Mouse (Mus musculus) layer of hippocampus, adult 9-11 months (tissue): ENCODE results near the gene Bcl2l10.

Experiments
- DNase-seq: peaks from one replicate; pipeline ENCODE4 v3.0.0; 2022

The Bcl2l10 gene

GRCm38 (mm10) chr9:75347458-75347857 is at the start of gene Bcl2l10:
Gene Bcl2l10, plus strand, starts transcription at chr9:75347758.
- DNase-seq, result no peak

- no peak for DNase-seq
Measured at GRCm38 (mm10) chr9:75299342-75299741, 48.2 kb upstream of the Bcl2l10 start.

DNA sequence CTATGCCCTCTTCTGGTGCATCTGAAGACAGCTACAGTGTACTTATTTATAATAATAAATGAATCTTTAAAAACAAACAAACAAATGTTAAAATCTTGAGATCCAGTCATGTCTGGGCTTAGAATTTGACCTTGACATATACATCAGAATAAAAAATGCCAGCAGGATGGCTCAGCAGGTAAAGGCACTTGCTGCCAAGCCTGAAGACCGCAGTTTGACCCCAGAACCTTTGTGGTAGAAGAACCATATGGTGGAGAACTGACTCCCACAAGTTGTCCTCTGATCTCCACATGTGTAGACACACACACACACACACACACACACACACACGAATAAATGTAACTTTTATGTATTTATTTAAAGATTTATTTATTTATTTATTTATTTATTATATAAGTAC is 44.5 kb upstream of the Bcl2l10 start:
- DNase-seq, result no peak

GRCm38 (mm10) chr9:75303701-75304261 is 43.8 kb upstream of the Bcl2l10 start:
- DNase-seq, result no peak

DNA sequence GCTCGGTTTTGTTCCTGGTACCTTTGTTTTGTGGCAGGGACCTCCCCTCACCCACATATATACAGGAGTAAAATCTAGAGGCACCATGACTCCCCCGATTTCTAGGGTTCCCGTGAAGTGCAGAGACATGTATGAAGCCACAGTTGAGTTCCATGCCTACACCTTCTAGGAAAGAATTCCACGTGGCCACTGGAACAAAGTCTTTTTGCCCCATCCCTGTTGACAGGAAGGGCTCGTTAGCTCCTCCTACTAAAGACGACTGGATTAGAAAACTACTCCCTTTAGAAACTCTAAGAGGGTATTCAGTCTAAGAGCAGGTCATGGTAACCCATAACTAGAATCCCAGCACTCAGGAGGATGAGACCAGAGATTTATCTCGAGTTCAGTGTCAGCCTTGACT is 43.3 kb upstream of the Bcl2l10 start:
- DNase-seq, result no peak

DNA sequence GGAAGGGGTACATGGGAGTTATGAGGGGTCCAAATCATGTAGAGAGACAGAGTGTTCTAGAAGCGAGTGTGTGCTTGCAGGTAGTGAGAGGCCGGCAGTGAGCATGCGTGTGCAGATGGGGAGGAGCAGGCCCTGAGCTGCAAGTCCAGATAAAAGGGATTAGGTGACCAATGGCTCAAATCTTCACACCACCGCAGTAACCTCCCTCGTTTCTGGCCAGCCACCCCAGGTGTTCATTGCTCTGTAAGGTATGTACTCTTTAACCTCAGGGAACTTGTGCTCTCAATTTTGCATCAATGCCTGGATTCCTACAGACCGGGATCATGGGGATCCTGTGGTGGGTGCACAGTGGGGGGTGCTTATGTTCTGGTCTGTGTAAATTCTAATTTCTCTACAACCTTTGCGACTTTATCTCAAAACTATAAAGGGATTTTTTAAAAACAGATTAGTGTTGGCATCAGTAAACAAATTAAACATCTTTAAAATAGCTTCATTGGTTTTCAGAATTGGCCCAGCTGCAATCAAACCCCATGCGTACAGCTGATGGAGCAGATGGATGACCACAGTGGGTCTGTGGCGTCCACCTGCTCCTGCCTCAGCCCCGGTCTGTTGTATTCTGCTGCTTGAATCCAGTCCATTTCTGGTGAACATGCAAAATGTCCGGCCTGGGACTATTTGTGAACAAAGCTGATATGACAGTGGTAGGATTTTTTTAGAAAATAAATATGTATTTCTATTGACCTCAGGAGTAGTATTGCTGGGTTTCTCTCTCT is 41.2 kb upstream of the Bcl2l10 start, which contains the start of gene Gnb5:
Gnb5 (plus strand) TSS at position 163 of the 773 bp plus-strand sequence.
- no peak for DNase-seq

DNA sequence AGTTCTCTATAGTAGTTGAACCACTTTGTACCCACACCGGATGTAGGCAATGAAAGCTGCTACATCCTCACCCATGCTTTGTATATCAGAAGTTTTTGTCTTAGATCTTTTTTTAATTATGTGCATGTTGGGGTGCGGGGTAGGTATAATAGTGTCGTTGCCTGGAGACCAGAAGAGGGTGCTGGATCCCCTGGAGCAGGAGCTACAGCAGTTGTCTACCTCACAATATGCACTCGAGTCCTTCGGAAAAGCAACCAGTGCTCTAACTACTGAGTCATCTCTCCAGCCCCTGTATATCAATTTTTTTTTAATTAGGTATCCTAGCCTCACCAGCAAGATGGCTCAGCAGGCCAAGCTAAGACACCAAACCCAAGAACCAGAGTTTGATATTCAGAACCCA is 40.5 kb upstream of the Bcl2l10 start:
- no peak for DNase-seq

DNA sequence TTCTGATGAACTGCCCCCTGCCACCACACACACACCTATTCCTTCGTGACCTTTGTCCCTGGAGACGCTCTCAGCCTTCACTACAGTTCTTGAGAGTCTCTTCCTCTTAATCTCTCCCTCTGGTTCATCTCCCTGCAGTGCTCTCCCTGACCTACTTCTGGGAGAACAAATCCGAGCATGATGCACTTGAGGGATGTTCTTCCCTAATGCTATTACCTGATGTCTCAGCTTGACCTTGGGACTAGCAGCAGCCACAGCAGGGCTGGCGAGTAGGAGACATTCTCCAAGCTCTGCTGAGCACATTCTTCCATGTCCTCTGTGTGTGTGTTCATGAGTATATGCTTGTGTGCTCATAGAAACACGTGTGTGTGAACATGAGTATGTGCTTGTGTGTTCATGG is 38.9 kb upstream of the Bcl2l10 start:
- no peak for DNase-seq

- no peak for DNase-seq
Measured at GRCm38 (mm10) chr9:75312008-75312407, 35.5 kb upstream of the Bcl2l10 start.

DNA sequence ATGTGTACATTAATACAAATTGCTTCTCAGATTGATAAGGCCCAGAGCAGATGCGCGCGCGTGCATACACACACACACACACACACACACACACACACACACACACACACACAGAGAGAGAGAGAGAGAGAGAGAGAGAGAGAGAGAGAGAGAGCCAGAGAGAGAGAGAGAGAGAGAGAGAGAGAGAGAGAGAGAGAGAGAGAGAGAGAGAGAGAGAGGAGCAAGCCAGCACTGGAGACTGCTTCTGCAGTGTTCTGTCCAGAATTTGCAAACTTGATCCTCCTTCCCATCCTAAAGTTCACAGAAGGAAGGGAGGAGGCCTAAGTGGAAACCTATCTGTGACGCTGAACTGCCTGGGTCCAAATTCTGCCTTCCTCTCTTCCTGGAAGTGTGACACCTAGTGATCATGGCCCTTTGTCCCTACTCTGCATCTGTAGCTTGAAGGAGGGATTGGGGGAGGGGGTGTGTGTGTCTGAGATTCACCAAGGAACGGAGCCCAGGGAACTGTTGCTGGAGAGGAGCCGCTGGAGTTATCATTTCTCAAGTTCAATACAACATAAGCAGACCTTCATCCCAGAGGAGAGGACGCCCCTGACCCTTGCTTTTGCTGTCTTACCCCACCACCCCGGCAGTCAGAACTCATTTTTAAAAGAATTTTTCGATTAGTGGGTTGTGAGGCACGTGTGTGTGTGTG is 34.3 kb upstream of the Bcl2l10 start:
- no peak for DNase-seq

GRCm38 (mm10) chr9:75313832-75314516 is 33.6 kb upstream of the Bcl2l10 start:
- DNase-seq, result peak; percentile 82

- DNase-seq, result no peak
Measured at GRCm38 (mm10) chr9:75314517-75315105, 32.9 kb upstream of the Bcl2l10 start.

- no peak for DNase-seq
Measured at GRCm38 (mm10) chr9:75315238-75315637, 32.3 kb upstream of the Bcl2l10 start.

DNA sequence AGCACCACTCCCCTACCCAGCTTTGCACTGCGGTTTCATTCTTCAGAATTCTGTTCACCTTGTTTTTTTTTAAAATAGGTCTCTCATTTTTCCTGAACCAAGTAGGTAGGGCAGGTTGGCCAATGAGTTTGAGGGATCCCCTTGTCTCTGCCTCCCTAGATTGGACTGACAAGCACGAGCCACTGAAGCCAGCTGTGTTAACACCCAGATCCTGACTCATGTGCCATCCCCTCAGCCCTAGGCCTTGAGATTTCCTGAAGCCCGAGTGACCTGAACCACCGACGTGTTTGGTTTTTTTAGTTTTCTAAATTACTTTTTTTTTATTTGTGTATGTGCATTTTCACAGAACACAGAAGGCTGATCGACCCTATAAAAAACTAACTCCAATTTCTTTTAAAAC is 30.8 kb upstream of the Bcl2l10 start:
- DNase-seq, result no peak

DNA sequence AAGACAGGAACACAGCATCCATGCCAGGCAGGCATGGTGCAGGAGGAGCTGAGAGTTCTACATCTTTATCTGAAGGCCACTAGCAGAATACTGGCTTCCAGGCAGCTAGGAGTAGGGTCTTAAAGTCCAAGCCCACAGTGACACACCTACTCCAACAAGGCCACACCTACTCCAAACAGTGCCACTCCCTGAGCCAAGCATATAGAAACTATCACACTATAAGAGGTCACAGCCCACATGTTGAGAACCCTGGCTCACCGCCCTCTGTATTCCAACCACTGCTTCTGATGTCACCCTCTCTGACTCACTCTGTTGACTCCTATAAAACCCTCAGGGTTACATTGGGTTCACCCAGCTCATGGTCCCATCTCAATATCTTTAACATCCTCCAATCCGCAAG is 29.4 kb upstream of the Bcl2l10 start:
- no peak for DNase-seq

GRCm38 (mm10) chr9:75319365-75319764 is 28.2 kb upstream of the Bcl2l10 start:
- peak; percentile 52 for DNase-seq

GRCm38 (mm10) chr9:75322099-75322885 is 25.3 kb upstream of the Bcl2l10 start:
- DNase-seq, result no peak

GRCm38 (mm10) chr9:75328047-75328446 is 19.5 kb upstream of the Bcl2l10 start:
- no peak for DNase-seq

- peak; percentile 66 for DNase-seq
Measured at GRCm38 (mm10) chr9:75330821-75331220, 16.7 kb upstream of the Bcl2l10 start.

GRCm38 (mm10) chr9:75334440-75334839 is 13.1 kb upstream of the Bcl2l10 start:
- no peak for DNase-seq

DNA sequence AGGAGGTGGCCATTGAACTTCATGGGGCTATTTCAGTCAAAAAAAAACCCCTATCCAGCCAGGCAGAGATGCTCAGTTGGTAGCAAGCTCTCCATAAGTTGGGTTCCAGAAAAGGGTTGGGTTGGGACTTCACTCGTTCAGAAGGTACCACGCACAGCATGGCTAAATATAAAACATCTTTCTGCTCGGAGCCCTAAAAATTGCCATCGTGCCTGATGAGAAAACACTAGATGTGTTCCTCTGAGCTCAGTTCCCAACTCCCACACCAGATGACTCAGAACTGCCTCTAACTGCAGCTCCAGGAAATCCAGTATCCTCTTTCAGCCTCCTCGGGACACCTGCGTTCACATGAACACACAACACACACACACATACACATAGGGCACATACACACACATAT is 9.5 kb upstream of the Bcl2l10 start:
- peak; percentile 87 for DNase-seq

DNA sequence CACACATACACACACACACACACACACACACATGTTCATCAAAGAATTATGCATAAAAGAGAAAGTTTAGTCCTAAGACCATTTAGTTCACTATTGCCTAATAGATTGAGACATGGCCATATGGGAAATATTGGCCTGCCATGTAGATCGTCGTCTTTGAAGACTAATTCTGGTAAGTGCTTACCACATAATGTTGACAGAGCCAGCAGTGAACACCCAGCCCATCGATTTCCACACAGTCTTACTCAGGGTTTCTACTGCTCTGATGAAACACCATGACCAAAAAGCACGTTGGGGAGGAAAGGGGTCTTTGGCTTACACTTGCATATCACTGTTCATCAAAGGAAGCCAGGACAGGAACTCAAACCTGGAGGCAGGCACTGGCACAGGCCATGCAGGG is 5.1 kb upstream of the Bcl2l10 start:
- DNase-seq, result no peak
